Mouse (Mus musculus) cerebellum, adult 2 months (tissue): ENCODE data around the gene Ankrd63.

Experiments used
- CTCF ChIP-seq: fragments of 200-500 bp; IDR thresholded peaks from 2 replicates; pipeline ENCODE4 v1.5.1; 2011; ENCODE audit warnings: low read depth, mild to moderate bottlenecking, control low read depth, low read length, moderate library complexity, borderline replicate concordance; ENCODE audit not compliant: insufficient read depth
- POLR2A ChIP-seq: fragments of 200-500 bp; IDR thresholded peaks from 2 replicates; pipeline ENCODE4 v1.6.1; 2011; ENCODE audit warnings: low read length, control low read depth, borderline replicate concordance; ENCODE audit not compliant: insufficient read depth

DNA sequence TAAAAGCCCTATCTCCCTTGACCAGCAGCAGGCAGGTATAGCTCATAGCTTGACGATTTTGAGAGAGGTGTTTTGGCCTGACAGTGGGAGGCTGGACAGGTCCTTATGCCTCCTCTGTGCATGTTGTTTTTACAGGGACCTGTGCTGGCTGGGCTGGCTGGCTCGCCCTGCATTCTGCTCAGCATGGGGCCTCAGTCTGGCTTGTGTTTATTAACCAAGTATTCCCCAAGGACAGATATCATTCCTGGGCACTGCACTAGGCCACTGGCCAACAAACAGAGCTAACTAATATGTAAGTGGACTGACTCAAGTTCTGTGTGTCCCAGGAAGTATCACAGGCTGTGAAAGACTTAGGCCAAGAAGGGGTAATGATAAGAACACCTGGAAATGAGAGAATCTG is 34.0 kb downstream of the Ankrd63 start:
- TF ChIP-seq CTCF (no peak), POLR2A (no peak)
